Mouse (Mus musculus) left cerebral cortex, postnatal 14 days (tissue): Measurements from ENCODE around the gene Tcf12. TPM values are rescaled to one million over a fixed set of nuclear protein-coding genes. Genes with fewer than 3 reads are reported as not detected.

Source experiments
- microRNA-seq, 2 experiments: library from miRNA; unstranded; fragments of <30 nt; microRNA quantifications; one replicate each; pipeline ENCODE4 v1.2.0; 2022
- total RNA-seq, 2 experiments: library from RNA; stranded (reverse); gene quantifications; 2 replicates each; pipeline ENCODE4 v1.2.3; 2021

The Tcf12 gene
- total RNA-seq, 2 experiments from 2014 or later, result 40.8 to 48.8 TPM

Small RNA genes lying within 50 kb of the gene (microRNA-seq; reads per million reads assigned to microRNA genes)
- 0 reads per million in 2 experiments for gene Gm27450

Other genes starting within 250 kb of the Tcf12 start
- gene Zfp280d, start 163.0 kb upstream of the Tcf12 start, total RNA-seq, result 10 to 100 TPM; 47.1 to 50.0 TPM